Mouse (Mus musculus): ENCODE data around the gene Tmcc1. TPM values are rescaled to one million over a fixed set of nuclear protein-coding genes. Genes with fewer than 3 reads are reported as not detected.

Tmcc1 gene
- polyA plus RNA-seq, 1 experiment from 2014 or later = 9.4 TPM

- no peaks in the 10 kb centered on the region for H3K36me3 ChIP-seq (ENCODE audit: control insufficient read depth, insufficient read depth, low read length)
- H3K4me1 ChIP-seq (replicated peaks; ENCODE audit: control insufficient read depth, insufficient read depth) = no peaks in the 10 kb centered on the region
- no peak overlapping the region for H3K4me3 ChIP-seq (ENCODE audit: low read depth, low read length)
- TF ChIP-seq EP300 (optimal IDR thresholded peaks at IDR 0.05) = no peak
- no peak for TF ChIP-seq CTCF (IDR thresholded peaks at IDR 0.05; ENCODE audit: low read depth)
- H3K27ac ChIP-seq (replicated peaks) = no peak overlapping the region
- ATAC-seq (ENCODE audit: low FRiP score, low TSS enrichment) (no peak), DNase-seq (ENCODE audit: low spot score) (no peak)
- no peaks in the 10 kb centered on the region for H3K27me3 ChIP-seq (ENCODE audit: control insufficient read depth, insufficient read depth, low read length)
- H3K9me3 ChIP-seq (ENCODE audit: control insufficient read depth, low read length) = no peaks in the 10 kb centered on the region
- 0 out of 2 replicates have a peak overlapping the region, but pooled peaks have one; percentile 5 for H3K4me2 ChIP-seq (replicated peaks; ENCODE audit: low read depth)
- 47% methylated on average over 13 of the region's 13 CpGs for WGBS
- no peak overlapping the region for H3K9ac ChIP-seq (ENCODE audit: low read length)
Observed at GRCm38 (mm10) chr6:116056676-116057264, 136.5 kb downstream of the Tmcc1 start.

- H3K9ac ChIP-seq (ENCODE audit: low read length) = no peak overlapping the region
- H3K4me1 ChIP-seq (replicated peaks; ENCODE audit: control insufficient read depth, insufficient read depth) = no peaks in the 10 kb centered on the region
- no peak overlapping the region for H3K4me3 ChIP-seq (ENCODE audit: low read depth, low read length)
- no peak overlapping the region for H3K27ac ChIP-seq (replicated peaks)
- WGBS = 83% methylated on average over 2 of the region's 2 CpGs
- H3K27me3 ChIP-seq (ENCODE audit: control insufficient read depth, insufficient read depth, low read length) = no peaks in the 10 kb centered on the region
- no peaks in the 10 kb centered on the region for H3K9me3 ChIP-seq (ENCODE audit: control insufficient read depth, low read length)
- TF ChIP-seq EP300 (optimal IDR thresholded peaks at IDR 0.05) (no peak), CTCF (IDR thresholded peaks at IDR 0.05; ENCODE audit: low read depth) (no peak)
- H3K4me2 ChIP-seq (replicated peaks; ENCODE audit: low read depth) = no peak overlapping the region
- ATAC-seq (ENCODE audit: low FRiP score, low TSS enrichment) (no peak), DNase-seq (ENCODE audit: low spot score) (no peak)
- no peaks in the 10 kb centered on the region for H3K36me3 ChIP-seq (ENCODE audit: control insufficient read depth, insufficient read depth, low read length)
Observed at GRCm38 (mm10) chr6:116055766-116056165, 137.5 kb downstream of the Tmcc1 start.

- H3K36me3 ChIP-seq (ENCODE audit: control insufficient read depth, insufficient read depth, low read length) = no peaks in the 10 kb centered on the region
- DNase-seq (ENCODE audit: low spot score) (no peak), ATAC-seq (ENCODE audit: low FRiP score, low TSS enrichment) (no peak)
- H3K27ac ChIP-seq (replicated peaks) = no peak overlapping the region
- 75% methylated on average over 1 of the region's 1 CpGs for WGBS
- no peak overlapping the region for H3K4me3 ChIP-seq (ENCODE audit: low read depth, low read length)
- no peak overlapping the region for H3K9ac ChIP-seq (ENCODE audit: low read length)
- TF ChIP-seq CTCF (IDR thresholded peaks at IDR 0.05; ENCODE audit: low read depth) (no peak), EP300 (optimal IDR thresholded peaks at IDR 0.05) (no peak)
- no peak overlapping the region for H3K4me2 ChIP-seq (replicated peaks; ENCODE audit: low read depth)
- no peaks in the 10 kb centered on the region for H3K27me3 ChIP-seq (ENCODE audit: control insufficient read depth, insufficient read depth, low read length)
- H3K4me1 ChIP-seq (replicated peaks; ENCODE audit: control insufficient read depth, insufficient read depth) = no peaks in the 10 kb centered on the region
- no peaks in the 10 kb centered on the region for H3K9me3 ChIP-seq (ENCODE audit: control insufficient read depth, low read length)
Observed at GRCm38 (mm10) chr6:116055001-116055471, 138.2 kb downstream of the Tmcc1 start.

DNA sequence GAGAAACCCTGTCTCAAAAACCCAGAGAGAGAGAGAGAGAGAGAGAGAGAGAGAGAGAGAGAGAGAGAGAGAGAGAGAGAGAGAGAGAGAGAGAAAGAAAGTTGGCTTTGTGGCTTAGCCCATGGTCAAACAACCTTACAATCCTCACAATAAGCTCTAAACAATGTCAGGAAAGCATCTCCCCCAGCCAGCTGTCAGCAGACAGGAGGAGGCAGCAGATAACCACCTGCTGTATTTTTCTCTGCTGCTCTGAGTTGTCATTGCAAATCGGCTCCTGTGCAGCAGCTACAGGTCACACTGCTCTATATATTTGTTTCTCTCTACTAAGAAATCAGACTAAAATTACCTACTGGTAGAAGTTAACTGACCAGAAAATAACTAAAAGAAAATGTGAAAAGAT, 145.4 kb downstream of the Tmcc1 start:
- Histone ChIP-seq H3K4me1 (replicated peaks; ENCODE audit: control insufficient read depth, insufficient read depth) (no peaks in the 10 kb centered on the region), H3K27me3 (ENCODE audit: control insufficient read depth, insufficient read depth, low read length) (no peaks in the 10 kb centered on the region), H3K9me3 (ENCODE audit: control insufficient read depth, low read length) (no peaks in the 10 kb centered on the region), H3K4me3 (ENCODE audit: low read depth, low read length) (no peak overlapping the region), H3K9ac (ENCODE audit: low read length) (no peak overlapping the region), H3K27ac (replicated peaks) (no peak overlapping the region), H3K36me3 (ENCODE audit: control insufficient read depth, insufficient read depth, low read length) (no peaks in the 10 kb centered on the region; the same call in 1 of the 2 replicates), H3K4me2 (replicated peaks; ENCODE audit: low read depth) (no peak overlapping the region)
- TF ChIP-seq CTCF (IDR thresholded peaks at IDR 0.05; ENCODE audit: low read depth) = no peak
- TF ChIP-seq EP300 (optimal IDR thresholded peaks at IDR 0.05) = no peak
- WGBS = 41% methylated on average over 1 of the region's 1 CpGs
- DNase-seq (ENCODE audit: low spot score) = no peak
- no peak for ATAC-seq (ENCODE audit: low FRiP score, low TSS enrichment)

GRCm38 (mm10) chr6:116047366-116047765, 145.9 kb downstream of the Tmcc1 start:
- TF ChIP-seq EP300 (optimal IDR thresholded peaks at IDR 0.05) (no peak), CTCF (IDR thresholded peaks at IDR 0.05; ENCODE audit: low read depth) (no peak)
- Histone ChIP-seq H3K9me3 (ENCODE audit: control insufficient read depth, low read length) (no peaks in the 10 kb centered on the region; the same call in 1 of the 2 replicates), H3K27ac (replicated peaks) (no peak overlapping the region), H3K36me3 (ENCODE audit: control insufficient read depth, insufficient read depth, low read length) (no peaks in the 10 kb centered on the region; the same call in 1 of the 2 replicates), H3K4me1 (replicated peaks; ENCODE audit: control insufficient read depth, insufficient read depth) (no peaks in the 10 kb centered on the region), H3K4me3 (ENCODE audit: low read depth, low read length) (no peak overlapping the region), H3K9ac (ENCODE audit: low read length) (no peak overlapping the region), H3K4me2 (replicated peaks; ENCODE audit: low read depth) (no peak overlapping the region), H3K27me3 (ENCODE audit: control insufficient read depth, insufficient read depth, low read length) (no peaks in the 10 kb centered on the region)
- DNase-seq (ENCODE audit: low spot score) (no peak), ATAC-seq (ENCODE audit: low FRiP score, low TSS enrichment) (no peak)
- whole genome bisulfite sequencing = 39% methylated on average over 3 of the region's 3 CpGs

GRCm38 (mm10) chr6:116044039-116044438, 149.2 kb downstream of the Tmcc1 start:
- Histone ChIP-seq H3K9ac (ENCODE audit: low read length) (no peak overlapping the region), H3K27ac (replicated peaks) (no peak overlapping the region), H3K4me2 (replicated peaks; ENCODE audit: low read depth) (no peak overlapping the region), H3K27me3 (ENCODE audit: control insufficient read depth, insufficient read depth, low read length) (no peaks in the 10 kb centered on the region), H3K9me3 (ENCODE audit: control insufficient read depth, low read length) (no peaks in the 10 kb centered on the region; the same call in 1 of the 2 replicates), H3K4me3 (ENCODE audit: low read depth, low read length) (no peak overlapping the region), H3K4me1 (replicated peaks; ENCODE audit: control insufficient read depth, insufficient read depth) (no peaks in the 10 kb centered on the region), H3K36me3 (ENCODE audit: control insufficient read depth, insufficient read depth, low read length) (no peaks in the 10 kb centered on the region; the same call in 1 of the 2 replicates)
- DNase-seq (ENCODE audit: low spot score) (no peak), ATAC-seq (ENCODE audit: low FRiP score, low TSS enrichment) (no peak)
- 53% methylated on average over 2 of the region's 2 CpGs for WGBS
- TF ChIP-seq CTCF (IDR thresholded peaks at IDR 0.05; ENCODE audit: low read depth) (no peak), EP300 (optimal IDR thresholded peaks at IDR 0.05) (no peak)

Data from stomach, postnatal 0 days (tissue).